Mouse (Mus musculus): ENCODE data around the gene Hal. TPM values are rescaled to one million over a fixed set of nuclear protein-coding genes. Genes with fewer than 3 reads are reported as not detected.
A peak's percentile ranks its signal among the peaks of the same experiment; 100 is the strongest.
"Not testable (repeated sequence)": the region's sequence is repeated elsewhere in the genome, so short reads cannot be mapped to it uniquely, and the experiment has no call there.

Hal gene
- polyA plus RNA-seq, 1 experiment from 2014 or later, result not detected

GRCm38 (mm10) chr10:93549821-93550220 lies 61.3 kb downstream of the Hal start:
- H3K4me3 ChIP-seq (ENCODE audit: low read depth, low read length), result no peak overlapping the region
- WGBS, result 78% methylated on average over 10 of the region's 10 CpGs
- H3K36me3 ChIP-seq (replicated peaks; ENCODE audit: control insufficient read depth, insufficient read depth, low read depth, low read length), result no peaks in the 10 kb centered on the region
- H3K9ac ChIP-seq (replicated peaks; ENCODE audit: low read length), result no peak overlapping the region
- no peak overlapping the region for H3K4me2 ChIP-seq (ENCODE audit: low read depth, low read length)
- H3K4me1 ChIP-seq (ENCODE audit: control insufficient read depth, insufficient read depth, low read length), result no peaks in the 10 kb centered on the region
- DNase-seq (ENCODE audit: low spot score) (no peak), ATAC-seq (replicated peaks; ENCODE audit: insufficient number of reproducible peaks, low FRiP score, low TSS enrichment, low read depth) (no peak)
- no peak overlapping the region for H3K27ac ChIP-seq (replicated peaks; ENCODE audit: low read depth, low read length)
- H3K9me3 ChIP-seq (replicated peaks; ENCODE audit: control insufficient read depth, low read length), result no peaks in the 10 kb centered on the region
- no peaks in the 10 kb centered on the region for H3K27me3 ChIP-seq (ENCODE audit: control insufficient read depth, insufficient read depth, low read length)

- H3K27me3 ChIP-seq (ENCODE audit: control insufficient read depth, insufficient read depth, low read length), result no peaks in the 10 kb centered on the region
- 86% methylated on average over 8 of the region's 8 CpGs for WGBS
- DNase-seq (ENCODE audit: low spot score) (no peak), ATAC-seq (replicated peaks; ENCODE audit: insufficient number of reproducible peaks, low FRiP score, low TSS enrichment, low read depth) (no peak)
- no peak overlapping the region for H3K9ac ChIP-seq (replicated peaks; ENCODE audit: low read length)
- no peak overlapping the region for H3K4me3 ChIP-seq (ENCODE audit: low read depth, low read length)
- no peak overlapping the region for H3K27ac ChIP-seq (replicated peaks; ENCODE audit: low read depth, low read length)
- H3K9me3 ChIP-seq (replicated peaks; ENCODE audit: control insufficient read depth, low read length), result no peaks in the 10 kb centered on the region
- H3K4me1 ChIP-seq (ENCODE audit: control insufficient read depth, insufficient read depth, low read length), result no peaks in the 10 kb centered on the region
- H3K4me2 ChIP-seq (ENCODE audit: low read depth, low read length), result no peak overlapping the region
- H3K36me3 ChIP-seq (replicated peaks; ENCODE audit: control insufficient read depth, insufficient read depth, low read depth, low read length), result no peaks in the 10 kb centered on the region
These were observed 64.0 kb downstream of the Hal start for GRCm38 (mm10) chr10:93552596-93552995.

- H3K27me3 ChIP-seq (ENCODE audit: control insufficient read depth, insufficient read depth, low read length); H3K27ac ChIP-seq (replicated peaks; ENCODE audit: low read depth, low read length); ATAC-seq (replicated peaks; ENCODE audit: insufficient number of reproducible peaks, low FRiP score, low TSS enrichment, low read depth); H3K9me3 ChIP-seq (replicated peaks; ENCODE audit: control insufficient read depth, low read length); H3K4me3 ChIP-seq (ENCODE audit: low read depth, low read length); H3K9ac ChIP-seq (replicated peaks; ENCODE audit: low read length); H3K4me2 ChIP-seq (ENCODE audit: low read depth, low read length); DNase-seq (ENCODE audit: low spot score); H3K36me3 ChIP-seq (replicated peaks; ENCODE audit: control insufficient read depth, insufficient read depth, low read depth, low read length); H3K4me1 ChIP-seq (ENCODE audit: control insufficient read depth, insufficient read depth, low read length): not testable (repeated sequence)
- 81% methylated on average over 2 of the region's 2 CpGs for WGBS
These were observed 69.4 kb downstream of the Hal start for GRCm38 (mm10) chr10:93557971-93558370.

- Histone ChIP-seq H3K36me3 (replicated peaks; ENCODE audit: control insufficient read depth, insufficient read depth, low read depth, low read length) (no peaks in the 10 kb centered on the region), H3K27ac (replicated peaks; ENCODE audit: low read depth, low read length) (no peak overlapping the region), H3K4me2 (ENCODE audit: low read depth, low read length) (no peak overlapping the region), H3K4me1 (ENCODE audit: control insufficient read depth, insufficient read depth, low read length) (no peaks in the 10 kb centered on the region), H3K27me3 (ENCODE audit: control insufficient read depth, insufficient read depth, low read length) (no peaks in the 10 kb centered on the region), H3K9me3 (replicated peaks; ENCODE audit: control insufficient read depth, low read length) (no peaks in the 10 kb centered on the region), H3K9ac (replicated peaks; ENCODE audit: low read length) (no peak overlapping the region), H3K4me3 (ENCODE audit: low read depth, low read length) (no peak overlapping the region)
- DNase-seq (ENCODE audit: low spot score) (no peak), ATAC-seq (replicated peaks; ENCODE audit: insufficient number of reproducible peaks, low FRiP score, low TSS enrichment, low read depth) (peak; percentile 62; the same call in 1 of the 2 replicates)
- 49% methylated on average over 9 of the region's 9 CpGs for WGBS
These were observed 71.2 kb downstream of the Hal start for GRCm38 (mm10) chr10:93559786-93560185.

- no peak for ATAC-seq (replicated peaks; ENCODE audit: insufficient number of reproducible peaks, low FRiP score, low TSS enrichment, low read depth)
- 91% methylated on average over 14 of the region's 14 CpGs for WGBS
- no peak overlapping the region for H3K4me3 ChIP-seq (ENCODE audit: low read depth, low read length)
These were observed 76.0 kb downstream of the Hal start for GRCm38 (mm10) chr10:93564518-93565090.

GRCm38 (mm10) chr10:93567066-93567465 lies 78.5 kb downstream of the Hal start:
- ATAC-seq (replicated peaks; ENCODE audit: insufficient number of reproducible peaks, low FRiP score, low TSS enrichment, low read depth) (no peak), DNase-seq (ENCODE audit: low spot score) (no peak)
- no peak overlapping the region for H3K9ac ChIP-seq (replicated peaks; ENCODE audit: low read length)
- H3K27ac ChIP-seq (replicated peaks; ENCODE audit: low read depth, low read length), result no peak overlapping the region
- no peak overlapping the region for H3K4me3 ChIP-seq (ENCODE audit: low read depth, low read length)
- no peaks in the 10 kb centered on the region for H3K27me3 ChIP-seq (ENCODE audit: control insufficient read depth, insufficient read depth, low read length)
- no peaks in the 10 kb centered on the region for H3K36me3 ChIP-seq (replicated peaks; ENCODE audit: control insufficient read depth, insufficient read depth, low read depth, low read length)
- WGBS, result 92% methylated on average over 10 of the region's 10 CpGs
- H3K4me2 ChIP-seq (ENCODE audit: low read depth, low read length), result no peak overlapping the region
- no peaks in the 10 kb centered on the region for H3K4me1 ChIP-seq (ENCODE audit: control insufficient read depth, insufficient read depth, low read length)
- no peaks in the 10 kb centered on the region for H3K9me3 ChIP-seq (replicated peaks; ENCODE audit: control insufficient read depth, low read length)

More at GRCm38 (mm10) chr10:93564518-93565090, 76.0 kb downstream of the Hal start:
- Histone ChIP-seq H3K27me3 (ENCODE audit: control insufficient read depth, insufficient read depth, low read length) (no peaks in the 10 kb centered on the region), H3K4me1 (ENCODE audit: control insufficient read depth, insufficient read depth, low read length) (no peaks in the 10 kb centered on the region), H3K9me3 (replicated peaks; ENCODE audit: control insufficient read depth, low read length) (no peaks in the 10 kb centered on the region), H3K9ac (replicated peaks; ENCODE audit: low read length) (no peak overlapping the region), H3K4me2 (ENCODE audit: low read depth, low read length) (no peak overlapping the region), H3K27ac (replicated peaks; ENCODE audit: low read depth, low read length) (no peak overlapping the region), H3K36me3 (replicated peaks; ENCODE audit: control insufficient read depth, insufficient read depth, low read depth, low read length) (no peaks in the 10 kb centered on the region)
- no peak for DNase-seq (ENCODE audit: low spot score)

GRCm38 (mm10) chr10:93567841-93568566 lies 79.4 kb downstream of the Hal start:
- DNase-seq (ENCODE audit: low spot score) (no peak), ATAC-seq (replicated peaks; ENCODE audit: insufficient number of reproducible peaks, low FRiP score, low TSS enrichment, low read depth) (no peak)
- 90% methylated on average over 11 of the region's 11 CpGs for WGBS

GRCm38 (mm10) chr10:93568671-93569070 lies 80.1 kb downstream of the Hal start:
- 77% methylated on average over 6 of the region's 6 CpGs for WGBS
- Histone ChIP-seq H3K9me3 (replicated peaks; ENCODE audit: control insufficient read depth, low read length) (no peaks in the 10 kb centered on the region), H3K4me2 (ENCODE audit: low read depth, low read length) (no peak overlapping the region), H3K27me3 (ENCODE audit: control insufficient read depth, insufficient read depth, low read length) (no peaks in the 10 kb centered on the region), H3K27ac (replicated peaks; ENCODE audit: low read depth, low read length) (no peak overlapping the region), H3K4me1 (ENCODE audit: control insufficient read depth, insufficient read depth, low read length) (no peaks in the 10 kb centered on the region), H3K9ac (replicated peaks; ENCODE audit: low read length) (no peak overlapping the region), H3K36me3 (replicated peaks; ENCODE audit: control insufficient read depth, insufficient read depth, low read depth, low read length) (no peaks in the 10 kb centered on the region), H3K4me3 (ENCODE audit: low read depth, low read length) (no peak overlapping the region)
- DNase-seq (ENCODE audit: low spot score), result no peak
- no peak for ATAC-seq (replicated peaks; ENCODE audit: insufficient number of reproducible peaks, low FRiP score, low TSS enrichment, low read depth)

More at GRCm38 (mm10) chr10:93567841-93568566, 79.4 kb downstream of the Hal start:
- no peak overlapping the region for H3K4me2 ChIP-seq (ENCODE audit: low read depth, low read length)
- no peak overlapping the region for H3K4me3 ChIP-seq (ENCODE audit: low read depth, low read length)
- H3K36me3 ChIP-seq (replicated peaks; ENCODE audit: control insufficient read depth, insufficient read depth, low read depth, low read length), result no peaks in the 10 kb centered on the region
- H3K4me1 ChIP-seq (ENCODE audit: control insufficient read depth, insufficient read depth, low read length), result no peaks in the 10 kb centered on the region
- no peaks in the 10 kb centered on the region for H3K9me3 ChIP-seq (replicated peaks; ENCODE audit: control insufficient read depth, low read length)
- no peak overlapping the region for H3K27ac ChIP-seq (replicated peaks; ENCODE audit: low read depth, low read length)
- H3K9ac ChIP-seq (replicated peaks; ENCODE audit: low read length), result no peak overlapping the region
- H3K27me3 ChIP-seq (ENCODE audit: control insufficient read depth, insufficient read depth, low read length), result no peaks in the 10 kb centered on the region
